Mouse (Mus musculus) brown adipose tissue, adult 24 weeks (tissue): ENCODE results near the gene Cct7. TPM values are rescaled to one million over a fixed set of nuclear protein-coding genes. Genes with fewer than 3 reads are reported as not detected.
A peak's percentile ranks its signal among the peaks of the same experiment; 100 is the strongest.
"Not testable (repeated sequence)": the region's sequence is repeated elsewhere in the genome, so short reads cannot be mapped to it uniquely, and the experiment has no call there.

ENCODE experiments used
- H3K27ac ChIP-seq: fragments of 200-500 bp; replicated peaks from 2 replicates; pipeline ENCODE4 v1.5.1; 2012; ENCODE audit warnings: low read depth, mild to moderate bottlenecking, low read length
- H3K4me1 ChIP-seq: fragments of 200-500 bp; 2 replicates; pipeline ENCODE4 v1.6.1; 2012; ENCODE audit warnings: low read length, mixed read lengths; ENCODE audit not compliant: control insufficient read depth, insufficient read depth, insufficient read length
- H3K4me3 ChIP-seq: fragments of 200-500 bp; 2 replicates; pipeline ENCODE4 v1.5.1; 2012; ENCODE audit warnings: low read depth, mild to moderate bottlenecking, low read length, moderate library complexity; ENCODE audit not compliant: insufficient read depth
- polyA plus RNA-seq: library from polyadenylated mRNA; stranded (reverse); fragments of >200 nt; gene quantifications from 2 replicates; pipeline ENCODE4 v1.2.4, GENCODE M21; 2012; ENCODE audit not compliant: missing spikeins, insufficient read depth, insufficient read length

Cct7 gene
- polyA plus RNA-seq, 1 experiment: 85.6 TPM

DNA sequence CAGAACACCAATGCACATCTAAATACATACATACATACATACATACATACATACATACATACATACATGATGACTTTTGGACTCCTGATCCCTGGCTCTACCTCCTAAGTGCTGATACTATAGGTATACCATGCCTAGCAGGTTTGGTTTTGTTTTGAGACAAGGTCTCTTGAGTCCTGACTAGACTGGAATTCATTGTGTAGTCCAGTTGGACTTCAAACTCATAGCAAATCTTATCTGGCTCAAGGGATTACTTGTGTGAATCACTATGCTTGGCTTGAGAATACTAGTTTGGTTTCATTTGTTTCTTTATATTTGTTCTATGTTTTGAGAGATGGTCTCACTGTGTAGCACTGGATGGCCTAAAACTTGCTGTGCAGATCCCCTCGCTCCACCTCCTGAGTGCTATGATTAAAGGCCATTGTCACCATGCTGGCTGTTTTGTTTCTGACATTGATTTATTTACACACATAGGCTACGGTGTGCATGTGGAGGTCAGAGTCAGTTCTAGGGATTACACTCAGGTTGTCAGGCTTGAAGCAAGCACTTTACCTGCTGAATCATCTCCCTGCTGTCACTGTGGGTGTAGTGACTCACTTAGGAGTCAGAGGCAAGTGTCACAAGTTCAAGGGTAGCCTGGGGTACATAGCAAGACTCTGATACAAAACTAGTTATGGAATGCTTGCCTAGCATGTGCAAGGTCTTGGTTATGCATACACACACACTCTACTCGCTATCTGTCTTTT lies 7.7 kb upstream of the Cct7 start:
- H3K4me1 ChIP-seq: no peaks in the 10 kb centered on the region; the same call in 1 of the 2 replicates
- no peak overlapping the region for H3K4me3 ChIP-seq
- H3K27ac ChIP-seq: no peak overlapping the region

DNA sequence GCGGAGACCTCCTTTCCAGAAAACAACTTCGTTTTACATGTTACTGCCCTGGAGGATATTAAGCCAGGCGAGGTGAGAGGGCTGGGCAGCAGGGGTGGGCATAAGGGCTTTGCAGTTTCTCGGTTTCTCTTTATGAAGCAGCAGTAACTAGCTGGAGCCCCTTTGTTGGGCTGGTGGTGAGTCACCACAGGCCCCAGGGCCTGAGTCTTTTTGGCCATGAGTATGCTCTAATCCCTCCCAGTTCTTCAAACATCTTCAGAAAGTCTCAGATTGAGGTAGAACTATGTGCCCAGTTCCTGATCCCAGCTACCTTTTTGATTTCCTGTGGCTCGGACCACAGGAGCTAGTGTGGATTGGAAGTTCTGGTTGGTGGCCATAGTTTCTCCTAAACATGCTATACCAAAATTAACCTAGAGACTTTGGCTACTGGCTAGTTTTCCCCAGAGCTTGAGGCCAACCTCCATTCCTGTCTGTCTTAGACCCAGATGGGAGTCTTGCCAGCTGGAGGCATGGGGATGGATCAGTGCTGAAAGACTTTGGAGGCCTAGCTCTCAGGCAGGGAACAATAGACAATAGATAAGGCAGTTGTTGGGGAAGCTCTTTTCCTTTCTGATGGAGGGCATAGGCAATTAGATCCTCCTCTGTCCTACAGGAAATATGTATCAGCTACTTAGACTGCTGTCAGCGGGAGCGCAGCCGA lies 6.9 kb upstream of the Cct7 start:
- no peak overlapping the region for H3K4me3 ChIP-seq

DNA sequence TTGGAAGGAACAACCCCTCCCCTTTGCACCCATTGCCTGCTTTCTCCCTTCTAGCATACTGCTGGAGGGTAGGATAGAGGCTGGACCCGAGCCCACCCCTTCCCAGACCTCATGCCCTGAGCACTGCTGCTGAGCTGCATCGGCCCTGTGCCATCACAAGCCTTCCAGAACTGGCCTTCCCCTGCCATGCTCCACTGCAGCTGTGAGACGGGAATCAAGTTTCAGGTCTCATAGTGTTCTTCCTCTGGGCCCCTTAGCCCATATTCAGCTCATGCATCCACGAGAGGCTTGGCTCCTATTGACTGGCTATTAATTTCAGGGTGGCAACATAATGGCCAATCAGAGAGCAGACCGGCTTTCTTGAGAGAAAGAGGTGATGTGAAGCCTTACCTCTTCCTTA lies 6.0 kb upstream of the Cct7 start:
- no peaks in the 10 kb centered on the region; the same call in 1 of the 2 replicates for H3K4me1 ChIP-seq
- no peak overlapping the region for H3K27ac ChIP-seq
- H3K4me3 ChIP-seq: no peak overlapping the region

More for the DNA sequence above, 6.9 kb upstream of the Cct7 start:
- no peaks in the 10 kb centered on the region; the same call in 1 of the 2 replicates for H3K4me1 ChIP-seq
- H3K27ac ChIP-seq: no peak overlapping the region

- no peaks in the 10 kb centered on the region; the same call in 1 of the 2 replicates for H3K4me1 ChIP-seq
- no peak overlapping the region for H3K4me3 ChIP-seq
- H3K27ac ChIP-seq: no peak overlapping the region
These were observed 4.0 kb upstream of the Cct7 start for GRCm38 (mm10) chr6:85447351-85447750.

GRCm38 (mm10) chr6:85450140-85450539 lies 1.2 kb upstream of the Cct7 start:
- H3K27ac ChIP-seq, H3K4me1 ChIP-seq, H3K4me3 ChIP-seq: not testable (repeated sequence)

DNA sequence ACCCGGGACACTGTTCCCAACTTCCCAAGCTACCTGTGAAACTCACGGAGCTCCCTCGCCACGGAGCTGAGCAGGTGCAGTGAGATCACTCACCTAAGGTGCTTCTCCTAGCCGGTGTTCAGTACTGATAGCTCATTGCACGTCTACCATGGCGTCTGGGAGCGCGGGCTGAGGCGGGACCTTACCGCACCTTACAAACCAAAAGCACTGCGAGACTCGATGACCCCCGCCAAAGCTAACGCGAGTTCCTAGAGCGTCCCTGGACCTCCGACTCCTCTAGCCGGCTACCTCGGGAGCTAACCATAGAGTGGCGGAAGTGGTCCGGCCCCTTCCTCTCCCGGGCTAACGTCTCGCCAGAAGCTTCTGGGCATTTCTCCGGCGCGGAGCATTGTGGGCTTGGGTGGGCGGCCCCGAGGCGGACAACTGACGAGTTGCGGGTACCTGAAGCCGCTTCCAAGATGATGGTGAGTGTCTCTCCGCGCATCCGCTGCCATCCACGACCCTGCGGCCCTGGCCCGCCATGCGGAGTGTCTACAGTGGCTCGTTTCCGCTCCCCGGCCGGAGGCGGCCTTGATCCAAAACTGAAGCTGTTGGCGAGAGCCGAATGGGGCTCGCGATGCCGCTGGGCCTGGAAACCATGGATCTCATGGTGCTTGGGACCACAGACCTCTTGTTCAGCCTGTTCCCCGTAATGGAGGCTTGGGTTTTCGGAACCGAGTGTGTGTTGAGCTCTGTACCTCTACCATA lies 523 bp downstream of the Cct7 start, which contains the start of gene Pradc1:
Gene Pradc1, minus strand, starts transcription at position 307 of the 747 bp plus-strand sequence.
- Histone ChIP-seq H3K4me1 (peaks cover 5% of the 10 kb centered on the region; the same call in 1 of the 2 replicates), H3K4me3 (peak within 1 kb of the TSS; percentile 93), H3K27ac (peak within 1 kb of the TSS; percentile 73)

DNA sequence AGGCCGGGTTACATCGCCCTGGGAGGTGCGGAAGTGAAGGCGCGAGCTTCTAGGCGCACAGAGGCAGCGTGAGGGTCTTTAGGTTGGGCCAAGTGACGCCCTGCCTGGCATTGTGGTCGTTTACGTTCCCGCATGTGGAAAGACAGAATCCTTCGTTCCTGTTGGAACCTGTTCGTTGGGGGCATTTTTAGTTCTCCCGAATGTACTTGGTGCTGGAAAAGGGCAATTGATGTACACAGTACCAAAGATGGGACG lies 1.0 kb downstream of the Cct7 start:
- Histone ChIP-seq H3K27ac (peak overlapping the region; percentile 68), H3K4me3 (peak overlapping the region; percentile 93), H3K4me1 (peaks cover 5% of the 10 kb centered on the region; the same call in 1 of the 2 replicates)

DNA sequence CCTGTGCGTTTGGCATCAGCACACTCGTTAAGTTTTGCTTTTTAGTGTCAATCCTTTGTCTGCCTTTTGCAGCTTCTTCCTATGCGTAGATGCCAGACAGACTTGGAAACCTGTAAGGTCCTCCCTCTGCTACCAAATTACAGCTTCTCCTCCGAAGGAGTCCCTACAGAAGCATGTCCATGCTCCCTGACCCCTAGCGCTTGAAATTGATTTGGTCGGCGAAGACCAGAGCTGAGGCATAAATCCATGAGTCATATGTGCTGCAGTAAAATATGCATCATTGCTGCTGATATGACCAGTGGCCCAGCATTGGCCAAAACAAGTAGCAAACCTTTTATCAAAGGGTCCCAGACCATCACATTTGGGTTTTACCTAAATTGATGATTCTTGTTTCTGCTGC lies 1.5 kb downstream of the Cct7 start:
- Histone ChIP-seq H3K27ac (no peak overlapping the region), H3K4me1 (peaks cover 5% of the 10 kb centered on the region; the same call in 1 of the 2 replicates), H3K4me3 (peak overlapping the region; percentile 93)

DNA sequence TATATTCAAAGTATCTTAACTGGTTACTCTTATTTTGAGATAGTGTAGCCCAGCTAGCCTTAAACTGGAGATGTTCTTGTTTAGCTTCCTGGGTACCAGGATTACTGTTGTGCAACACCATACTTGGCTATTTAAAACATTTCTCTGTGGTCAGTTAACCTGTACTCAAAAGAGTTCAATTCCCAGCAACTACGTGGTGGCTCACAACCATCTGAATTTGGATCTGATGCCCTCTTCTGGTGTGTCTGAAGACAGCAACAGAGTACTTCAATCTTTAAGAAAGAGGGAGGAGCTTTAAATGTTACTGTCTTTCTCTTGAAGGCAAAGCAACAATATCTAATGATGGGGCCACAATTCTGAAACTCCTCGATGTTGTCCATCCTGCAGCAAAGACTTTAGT lies 8.3 kb downstream of the Cct7 start:
- Histone ChIP-seq H3K27ac (no peak overlapping the region), H3K4me1 (no peaks in the 10 kb centered on the region), H3K4me3 (no peak overlapping the region)

- Histone ChIP-seq H3K4me1 (no peaks in the 10 kb centered on the region), H3K27ac (no peak overlapping the region), H3K4me3 (no peak overlapping the region)
These were observed 14.1 kb downstream of the Cct7 start for GRCm38 (mm10) chr6:85465381-85465780.

- Histone ChIP-seq H3K4me3 (no peak overlapping the region), H3K4me1 (no peaks in the 10 kb centered on the region), H3K27ac (no peak overlapping the region)
These were observed 18.5 kb downstream of the Cct7 start for GRCm38 (mm10) chr6:85469660-85470430.

DNA sequence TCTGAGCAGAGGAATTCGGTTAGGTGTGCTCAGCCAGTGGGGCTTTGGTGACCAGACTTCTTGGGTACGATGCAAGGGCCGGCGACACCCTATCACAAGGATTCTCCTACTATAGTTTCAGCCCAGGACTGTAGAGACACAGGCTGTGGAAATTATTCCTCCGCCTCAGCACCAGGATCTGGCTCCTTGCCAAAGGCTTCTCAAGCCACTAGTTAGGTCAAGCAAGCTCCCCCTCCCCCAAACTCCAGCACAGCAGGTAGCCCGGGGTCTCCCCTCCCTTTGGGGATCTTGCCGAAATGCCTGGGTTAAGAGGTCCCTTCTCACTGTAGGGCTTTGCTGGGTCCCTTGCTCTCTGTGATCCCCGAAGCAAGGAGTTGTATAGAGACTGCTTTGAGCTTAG lies 20.6 kb downstream of the Cct7 start:
- no peaks in the 10 kb centered on the region for H3K4me1 ChIP-seq
- no peak overlapping the region for H3K4me3 ChIP-seq
- no peak overlapping the region for H3K27ac ChIP-seq

DNA sequence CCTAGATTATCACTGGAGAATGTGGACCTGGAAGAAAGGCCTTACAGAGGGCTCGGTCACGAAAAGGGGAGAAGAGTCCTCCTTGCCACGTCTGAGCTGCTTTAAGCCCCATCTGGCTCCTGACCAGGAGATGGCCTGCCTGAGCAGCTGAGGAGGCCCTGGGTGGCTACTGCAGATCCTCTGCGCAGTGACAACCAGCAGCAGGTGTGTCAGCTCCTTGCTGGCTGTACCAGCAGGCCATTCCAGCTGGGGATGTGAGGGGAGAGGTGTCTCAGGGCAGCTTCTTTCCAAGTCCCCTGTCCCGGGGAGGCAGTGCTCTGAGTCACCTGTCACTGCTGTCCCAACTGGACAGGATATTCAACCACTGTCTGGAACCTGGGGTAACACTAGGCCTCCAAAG lies 21.2 kb downstream of the Cct7 start:
- Histone ChIP-seq H3K27ac (no peak overlapping the region), H3K4me1 (no peaks in the 10 kb centered on the region)

GRCm38 (mm10) chr6:85475581-85475980 lies 24.3 kb downstream of the Cct7 start:
- H3K4me3 ChIP-seq: no peak overlapping the region
- no peak overlapping the region for H3K27ac ChIP-seq
- no peaks in the 10 kb centered on the region for H3K4me1 ChIP-seq

More for the DNA sequence above, 21.2 kb downstream of the Cct7 start:
- H3K4me3 ChIP-seq: no peak overlapping the region
